Mouse (Mus musculus): ENCODE data around the gene Olfr173. TPM values are rescaled to one million over a fixed set of nuclear protein-coding genes. Genes with fewer than 3 reads are reported as not detected.

Olfr173 gene
- not detected for polyA plus RNA-seq (2014; fragmentation: Illumina TruSeq; extraction: RNeasy Lipid Tissue Mini Kit (QIAGEN cat#74804); ENCODE audit: low read depth, low replicate concordance)

DNA sequence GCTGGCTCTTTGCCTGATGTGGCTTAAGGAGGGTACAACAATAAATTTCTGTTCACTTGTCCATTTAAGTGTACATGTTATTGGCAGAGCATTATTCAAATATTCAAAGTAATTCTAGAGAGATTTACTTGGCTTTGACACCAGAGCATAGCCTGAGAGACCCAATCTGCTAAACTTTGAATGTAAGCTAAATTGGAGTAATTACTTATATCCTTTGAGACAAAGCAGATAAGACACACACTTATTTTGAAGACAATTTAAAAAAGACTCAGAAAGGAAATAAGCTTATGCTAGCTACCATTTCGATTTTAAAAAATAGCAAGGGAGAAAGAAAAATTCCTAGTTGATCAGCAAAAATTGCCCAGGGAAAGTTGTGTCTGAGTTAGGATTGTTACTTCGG, at the start of gene Olfr173:
Gene Olfr173, minus strand, starts transcription at position 101 of the 400 bp plus-strand sequence.

DNA sequence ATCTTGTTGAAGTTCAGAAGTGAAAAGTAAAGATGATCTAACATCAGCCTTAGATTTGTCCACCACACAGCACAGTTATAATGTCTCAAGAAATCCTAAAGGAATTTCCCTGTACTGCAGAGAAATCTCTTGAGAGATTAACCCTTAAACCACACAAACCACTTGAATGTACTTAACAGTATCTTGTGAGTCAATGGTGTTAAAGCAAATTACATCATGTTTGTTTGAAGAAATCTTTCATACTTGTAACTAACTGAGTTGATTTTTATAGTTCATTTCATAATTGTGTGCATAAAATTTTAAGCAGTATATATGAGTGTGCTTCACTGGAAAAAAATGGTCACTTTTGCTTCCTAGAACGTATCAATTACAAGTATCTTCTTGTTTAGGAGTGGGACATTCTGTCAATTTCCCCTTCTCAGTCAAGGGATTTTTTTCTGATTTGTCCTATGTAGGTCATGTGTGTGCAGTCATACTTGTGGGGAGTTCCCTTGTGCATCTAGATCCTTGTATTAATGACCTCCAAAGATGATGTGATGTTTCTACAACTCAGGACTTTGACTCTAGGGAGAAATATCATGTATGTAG, 26.8 kb upstream of the Olfr173 start, which contains the start of gene Olfr175-ps1:
Gene Olfr175-ps1, minus strand, starts transcription at position 51 of the 588 bp plus-strand sequence.

DNA sequence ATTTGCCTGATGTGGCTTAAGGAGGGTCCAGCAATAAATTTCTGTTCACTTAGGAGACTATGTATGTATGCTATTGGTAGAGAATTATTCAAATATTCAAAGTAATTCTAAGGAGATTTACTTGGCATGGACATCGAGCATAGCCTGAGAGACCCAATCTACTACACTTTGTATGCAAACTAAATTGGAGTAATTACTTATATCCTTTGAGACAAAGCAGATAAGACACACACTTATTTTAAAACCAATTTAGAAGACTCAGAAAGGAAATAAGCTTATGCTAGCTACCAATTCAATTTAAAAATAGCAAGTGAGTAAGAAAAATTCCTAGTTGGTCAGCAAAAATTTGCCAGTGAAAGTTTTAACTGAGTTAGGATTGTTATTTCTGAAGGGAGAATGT, 37.0 kb downstream of the Olfr173 start, which contains the start of gene Olfr172:
Gene Olfr172, minus strand, starts transcription at position 101 of the 400 bp plus-strand sequence.

Other genes starting within 250 kb of the Olfr173 start
- gene Gm813, start 183.3 kb downstream of the Olfr173 start, polyA plus RNA-seq (2014; fragmentation: Illumina TruSeq; extraction: RNeasy Lipid Tissue Mini Kit (QIAGEN cat#74804); ENCODE audit: low read depth, low replicate concordance): not detected
- gene E330017A01Rik, start 161.5 kb downstream of the Olfr173 start, polyA plus RNA-seq (2014; fragmentation: Illumina TruSeq; extraction: RNeasy Lipid Tissue Mini Kit (QIAGEN cat#74804); ENCODE audit: low read depth, low replicate concordance): not detected
- gene Cpox, start 130.0 kb downstream of the Olfr173 start, polyA plus RNA-seq (2014; fragmentation: Illumina TruSeq; extraction: RNeasy Lipid Tissue Mini Kit (QIAGEN cat#74804); ENCODE audit: low read depth, low replicate concordance): 50.0 TPM
- gene Gpr15, start 81.2 kb downstream of the Olfr173 start, polyA plus RNA-seq (2014; fragmentation: Illumina TruSeq; extraction: RNeasy Lipid Tissue Mini Kit (QIAGEN cat#74804); ENCODE audit: low read depth, low replicate concordance): not detected
- gene Cldnd1, start 72.4 kb downstream of the Olfr173 start, polyA plus RNA-seq (2014; fragmentation: Illumina TruSeq; extraction: RNeasy Lipid Tissue Mini Kit (QIAGEN cat#74804); ENCODE audit: low read depth, low replicate concordance): 127 TPM
- not detected for gene Olfr172, start 37.1 kb downstream of the Olfr173 start, polyA plus RNA-seq (2014; fragmentation: Illumina TruSeq; extraction: RNeasy Lipid Tissue Mini Kit (QIAGEN cat#74804); ENCODE audit: low read depth, low replicate concordance)
- not detected for gene Olfr175-ps1, start 26.5 kb upstream of the Olfr173 start, polyA plus RNA-seq (2014; fragmentation: Illumina TruSeq; extraction: RNeasy Lipid Tissue Mini Kit (QIAGEN cat#74804); ENCODE audit: low read depth, low replicate concordance)
- gene Olfr177, start 74.5 kb upstream of the Olfr173 start, polyA plus RNA-seq (2014; fragmentation: Illumina TruSeq; extraction: RNeasy Lipid Tissue Mini Kit (QIAGEN cat#74804); ENCODE audit: low read depth, low replicate concordance): not detected
- not detected for gene Olfr178, start 91.8 kb upstream of the Olfr173 start, polyA plus RNA-seq (2014; fragmentation: Illumina TruSeq; extraction: RNeasy Lipid Tissue Mini Kit (QIAGEN cat#74804); ENCODE audit: low read depth, low replicate concordance)
- gene Olfr181, start 128.5 kb upstream of the Olfr173 start, polyA plus RNA-seq (2014; fragmentation: Illumina TruSeq; extraction: RNeasy Lipid Tissue Mini Kit (QIAGEN cat#74804); ENCODE audit: low read depth, low replicate concordance): not detected
- not detected for gene Olfr180, start 129.1 kb upstream of the Olfr173 start, polyA plus RNA-seq (2014; fragmentation: Illumina TruSeq; extraction: RNeasy Lipid Tissue Mini Kit (QIAGEN cat#74804); ENCODE audit: low read depth, low replicate concordance)
- not detected for gene Olfr183, start 195.1 kb upstream of the Olfr173 start, polyA plus RNA-seq (2014; fragmentation: Illumina TruSeq; extraction: RNeasy Lipid Tissue Mini Kit (QIAGEN cat#74804); ENCODE audit: low read depth, low replicate concordance)
- gene Olfr186, start 230.0 kb upstream of the Olfr173 start, polyA plus RNA-seq (2014; fragmentation: Illumina TruSeq; extraction: RNeasy Lipid Tissue Mini Kit (QIAGEN cat#74804); ENCODE audit: low read depth, low replicate concordance): not detected
- not detected for gene Olfr187, start 239.5 kb upstream of the Olfr173 start, polyA plus RNA-seq (2014; fragmentation: Illumina TruSeq; extraction: RNeasy Lipid Tissue Mini Kit (QIAGEN cat#74804); ENCODE audit: low read depth, low replicate concordance)

All from sigmoid colon, adult 10 weeks (tissue).